Mouse (Mus musculus) lung, embryonic 14.5 days (tissue): ENCODE measurements around the gene Naip5. TPM values are rescaled to one million over a fixed set of nuclear protein-coding genes. Genes with fewer than 3 reads are reported as not detected.
"Not testable (repeated sequence)": the region's sequence is repeated elsewhere in the genome, so short reads cannot be mapped to it uniquely, and the experiment has no call there.

Experiments used
- ATAC-seq: fragments of 200-750 bp; cut with Nextera tagmentation; 2 replicates; pipeline ENCODE4 v1.8.0; 2017; ENCODE audit warnings: mild to moderate bottlenecking, moderate TSS enrichment, moderate library complexity; ENCODE audit not compliant: insufficient read depth
- DNase-seq: peaks from one replicate; pipeline ENCODE4 v3.0.0-alpha.2; 2015
- H3K27ac ChIP-seq: fragments of 300-500 bp; sonication (generic); 2 replicates; pipeline ENCODE4 v1.5.1; 2014; ENCODE audit warnings: low read depth, mild to moderate bottlenecking, moderate library complexity
- H3K27me3 ChIP-seq: fragments of 300-500 bp; sonication (generic); 2 replicates; pipeline ENCODE4 v1.6.1; 2014; ENCODE audit warnings: low read length, control low read depth; ENCODE audit not compliant: insufficient read depth
- H3K36me3 ChIP-seq: fragments of 300-500 bp; sonication (generic); 2 replicates; pipeline ENCODE4 v1.6.1; 2014; ENCODE audit warnings: control low read depth; ENCODE audit not compliant: insufficient read depth
- H3K4me1 ChIP-seq: fragments of 300-500 bp; sonication (generic); 2 replicates; pipeline ENCODE4 v1.6.1; 2014; ENCODE audit warnings: antibody characterized with exemption, control low read depth; ENCODE audit not compliant: insufficient read depth
- H3K4me2 ChIP-seq: fragments of 300-500 bp; sonication (generic); 2 replicates; pipeline ENCODE4 v1.6.1; 2014; ENCODE audit warnings: mild to moderate bottlenecking
- H3K4me3 ChIP-seq: fragments of 300-500 bp; sonication (generic); 2 replicates; pipeline ENCODE4 v1.5.1; 2014; ENCODE audit warnings: low read depth, low read length
- H3K9ac ChIP-seq: fragments of 300-500 bp; sonication (generic); 2 replicates; pipeline ENCODE4 v1.6.1; 2014
- H3K9me3 ChIP-seq: fragments of 300-500 bp; sonication (generic); 2 replicates; pipeline ENCODE4 v1.6.1; 2016; ENCODE audit warnings: low read depth, low read length, control low read depth
- CTCF ChIP-seq: IDR thresholded peaks from 2 replicates; pipeline ENCODE4 v1.5.1; 2016; ENCODE audit warnings: antibody characterized with exemption, low read depth
- WGBS: fragments of 180-500 bp; shearing (Covaris S2); extraction: QIAGEN DNeasy Blood & Tissue Kit; methylation state at CpG from one replicate; pipeline ENCODE4 v1.1.7; 2014; 5-methylcytosine and 5-hydroxymethylcytosine counted together
- polyA plus RNA-seq: library from polyadenylated mRNA; unstranded; fragments of >200 nt; fragmentation: Nextera tagmentation; extraction: Ambion mirVana; gene quantifications from 2 replicates; pipeline ENCODE4 v1.2.1, GENCODE M21; 2014

The Naip5 gene
- polyA plus RNA-seq, 1 experiment from 2014 or later = 0.28 TPM

- peak; percentile 93 for DNase-seq
- Histone ChIP-seq H3K9ac (no peak overlapping the region), H3K27me3 (no peaks in the 10 kb centered on the region), H3K4me2 (no peak overlapping the region), H3K27ac (no peak overlapping the region), H3K36me3 (no peaks in the 10 kb centered on the region), H3K4me3 (no peak overlapping the region), H3K9me3 (no peaks in the 10 kb centered on the region), H3K4me1 (no peaks in the 10 kb centered on the region)
- 20% methylated on average over 8 of the region's 8 CpGs for WGBS
- TF ChIP-seq CTCF = no peak
- ATAC-seq = peak; percentile 21; the same call in 1 of the 2 replicates
Measured at GRCm38 (mm10) chr13:100210540-100210939, 35.6 kb downstream of the Naip5 start.

GRCm38 (mm10) chr13:100203319-100203718 lies 42.8 kb downstream of the Naip5 start:
- Histone ChIP-seq H3K9ac (no peak overlapping the region), H3K27me3 (no peaks in the 10 kb centered on the region), H3K27ac (no peak overlapping the region), H3K4me1 (no peaks in the 10 kb centered on the region), H3K4me2 (no peak overlapping the region), H3K9me3 (no peaks in the 10 kb centered on the region), H3K36me3 (no peaks in the 10 kb centered on the region), H3K4me3 (no peak overlapping the region)
- TF ChIP-seq CTCF = no peak
- no peak for ATAC-seq
- DNase-seq = no peak
- 88% methylated on average over 1 of the region's 1 CpGs for WGBS

GRCm38 (mm10) chr13:100201659-100202333 lies 44.3 kb downstream of the Naip5 start, which contains the start of gene Naip2:
TSS of gene Naip2 (minus strand) at chr13:100202092.
- H3K4me1 ChIP-seq, H3K36me3 ChIP-seq, H3K27ac ChIP-seq, H3K9ac ChIP-seq, DNase-seq, H3K9me3 ChIP-seq, H3K27me3 ChIP-seq, H3K4me2 ChIP-seq, ATAC-seq, H3K4me3 ChIP-seq: not testable (repeated sequence)
- WGBS = 36% methylated on average over 3 of the region's 3 CpGs

- ATAC-seq (no peak), DNase-seq (no peak)
- H3K4me1 ChIP-seq = no peaks in the 10 kb centered on the region
- H3K9ac ChIP-seq = no peak overlapping the region
- H3K9me3 ChIP-seq = no peaks in the 10 kb centered on the region
- H3K27ac ChIP-seq = no peak overlapping the region
- no peak overlapping the region for H3K4me2 ChIP-seq
- no peak overlapping the region for H3K4me3 ChIP-seq
- TF ChIP-seq CTCF = no peak
- H3K27me3 ChIP-seq = no peaks in the 10 kb centered on the region
- H3K36me3 ChIP-seq = no peaks in the 10 kb centered on the region
Measured at GRCm38 (mm10) chr13:100200778-100201177, 45.3 kb downstream of the Naip5 start.

- Histone ChIP-seq H3K4me2 (no peak overlapping the region), H3K4me1 (no peaks in the 10 kb centered on the region), H3K27ac (no peak overlapping the region), H3K36me3 (no peaks in the 10 kb centered on the region), H3K9ac (no peak overlapping the region), H3K4me3 (no peak overlapping the region), H3K9me3 (no peaks in the 10 kb centered on the region), H3K27me3 (no peaks in the 10 kb centered on the region)
- ATAC-seq (no peak), DNase-seq (no peak)
- WGBS = 57% methylated on average over 3 of the region's 3 CpGs
- no peak for TF ChIP-seq CTCF
Measured at GRCm38 (mm10) chr13:100195421-100195820, 50.7 kb downstream of the Naip5 start.

GRCm38 (mm10) chr13:100183111-100183510 lies 63.0 kb downstream of the Naip5 start:
- not testable (repeated sequence) for H3K9ac ChIP-seq, H3K4me1 ChIP-seq, H3K4me3 ChIP-seq, H3K9me3 ChIP-seq, H3K27ac ChIP-seq, H3K4me2 ChIP-seq, ATAC-seq, DNase-seq, H3K27me3 ChIP-seq, H3K36me3 ChIP-seq

GRCm38 (mm10) chr13:100174360-100174759 lies 71.8 kb downstream of the Naip5 start:
- not testable (repeated sequence) for H3K4me1 ChIP-seq, H3K9me3 ChIP-seq, H3K4me3 ChIP-seq, H3K27ac ChIP-seq, ATAC-seq, H3K36me3 ChIP-seq, H3K4me2 ChIP-seq, H3K9ac ChIP-seq, H3K27me3 ChIP-seq
- WGBS = 57% methylated on average over 3 of the region's 5 CpGs
- peak; percentile 64 for DNase-seq

GRCm38 (mm10) chr13:100166378-100166777 lies 79.7 kb downstream of the Naip5 start:
- not testable (repeated sequence) for H3K27me3 ChIP-seq, H3K9ac ChIP-seq, H3K4me1 ChIP-seq, H3K27ac ChIP-seq, H3K4me3 ChIP-seq, DNase-seq, H3K36me3 ChIP-seq, H3K4me2 ChIP-seq, H3K9me3 ChIP-seq, ATAC-seq
- 59% methylated on average over 2 of the region's 2 CpGs for WGBS

- not testable (repeated sequence) for H3K36me3 ChIP-seq, H3K4me2 ChIP-seq, H3K4me3 ChIP-seq, ATAC-seq, DNase-seq, H3K9me3 ChIP-seq, H3K27ac ChIP-seq, H3K9ac ChIP-seq, H3K27me3 ChIP-seq, H3K4me1 ChIP-seq
Measured at GRCm38 (mm10) chr13:100162467-100162866, 83.7 kb downstream of the Naip5 start.
